Mouse (Mus musculus) thymus, adult 2 months (tissue): ENCODE results near the gene St6galnac3.

Experiments used
- CTCF ChIP-seq: fragments of 200-500 bp; IDR thresholded peaks from 2 replicates; pipeline ENCODE4 v1.5.1; 2012; ENCODE audit warnings: mild to moderate bottlenecking, control low read depth, low read length, moderate library complexity, borderline replicate concordance; ENCODE audit not compliant: control insufficient read depth, poor library complexity, insufficient read depth; ENCODE audit errors: extremely low read depth
- POLR2A ChIP-seq: fragments of 200-500 bp; IDR thresholded peaks from 2 replicates; pipeline ENCODE4 v1.6.1; 2012; ENCODE audit warnings: mild to moderate bottlenecking, low read length, control low read depth, moderate library complexity; ENCODE audit not compliant: control insufficient read depth, poor library complexity, insufficient read depth; ENCODE audit errors: extremely low read depth

DNA sequence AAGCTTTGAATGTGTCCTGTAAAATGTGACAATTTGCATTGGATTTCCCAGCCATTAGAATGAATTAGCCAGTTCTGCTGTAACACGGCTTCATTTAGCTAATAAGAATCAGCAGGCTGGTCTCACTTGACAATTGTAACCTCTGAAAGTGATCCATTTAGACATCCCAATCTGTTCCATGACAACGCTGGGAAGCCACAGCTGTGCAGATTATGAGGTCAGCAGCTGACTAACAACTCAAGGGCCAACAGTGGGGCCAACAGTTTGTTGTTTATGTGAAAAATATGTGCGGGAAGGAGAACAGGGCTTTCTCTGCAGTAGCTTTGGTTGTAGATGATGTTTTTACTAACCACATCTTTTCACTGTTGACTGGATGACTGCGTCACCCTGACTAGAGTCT lies 308.6 kb downstream of the St6galnac3 start:
- TF ChIP-seq CTCF (no peak), POLR2A (no peak)
